Mouse (Mus musculus) ovary, adult 10 weeks (tissue): ENCODE results near the gene 4933417A18Rik. TPM values are rescaled to one million over a fixed set of nuclear protein-coding genes. Genes with fewer than 3 reads are reported as not detected.

Experiments used
- polyA plus RNA-seq: library from polyadenylated mRNA; stranded (reverse); fragments of 350-450 nt; fragmentation: Illumina TruSeq; extraction: RNeasy Lipid Tissue Mini Kit (QIAGEN cat#74804); gene quantifications from one replicate; pipeline ENCODE4 v1.2.3, GENCODE M21; 2014

4933417A18Rik gene
- polyA plus RNA-seq: not detected

GRCm38 (mm10) chr13:34924210-34924609, at the start of gene 4933417A18Rik, which contains the start of gene Fam217a:
TSS of gene 4933417A18Rik (plus strand) at chr13:34924409.
TSS of gene Fam217a (minus strand) at chr13:34924310.

GRCm38 (mm10) chr13:34875166-34875710, 49.0 kb upstream of the 4933417A18Rik start, which contains the start of gene Prpf4b:
TSS of gene Prpf4b (plus strand) at chr13:34875302.

GRCm38 (mm10) chr13:34963511-34964397, 39.5 kb downstream of the 4933417A18Rik start, which contains the start of gene Eci3:
TSS of gene Eci3 (minus strand) at chr13:34963810.

Other genes starting within 250 kb of the 4933417A18Rik start
- gene Fam50b, start 189.6 kb upstream of the 4933417A18Rik start, polyA plus RNA-seq: not detected
- gene Prpf4b, start 49.1 kb upstream of the 4933417A18Rik start, polyA plus RNA-seq: 125 TPM
- gene Fam217a, start 99 bp upstream of the 4933417A18Rik start, polyA plus RNA-seq: 2.9 TPM
- gene Eci3, start 39.4 kb downstream of the 4933417A18Rik start, polyA plus RNA-seq: 1.4 TPM
- 99.8 TPM for gene Eci2, start 102.7 kb downstream of the 4933417A18Rik start, polyA plus RNA-seq